Mouse (Mus musculus): ENCODE results near the gene Cse1l.

The Cse1l gene

GRCm38 (mm10) chr2:166905711-166906522 is at the start of gene Cse1l:
Cse1l (plus strand) TSS chr2:166906040.
- DNase-seq (ENCODE audit: low read depth, low spot score) = peak; percentile 96

DNA sequence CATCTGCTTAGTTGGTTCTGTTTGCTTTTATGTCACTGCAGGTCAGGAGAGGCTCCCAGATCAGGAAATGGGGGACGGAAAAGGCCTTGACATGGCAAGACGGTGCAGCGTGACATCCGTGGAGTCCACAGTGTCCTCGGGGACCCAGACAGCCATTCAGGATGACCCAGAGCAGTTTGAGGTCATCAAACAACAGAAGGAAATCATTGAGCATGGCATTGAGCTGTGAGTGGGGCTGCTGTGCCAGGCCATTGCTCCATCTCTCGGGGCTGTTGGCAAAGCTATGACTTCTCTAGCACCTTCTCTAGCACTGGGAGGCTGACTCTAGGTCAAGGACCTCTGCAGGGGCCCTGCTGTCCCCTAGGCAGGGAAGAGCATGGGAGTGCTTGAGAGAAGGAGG is 49.5 kb upstream of the Cse1l start:
- no peak for DNase-seq (ENCODE audit: low read depth, low spot score)

DNA sequence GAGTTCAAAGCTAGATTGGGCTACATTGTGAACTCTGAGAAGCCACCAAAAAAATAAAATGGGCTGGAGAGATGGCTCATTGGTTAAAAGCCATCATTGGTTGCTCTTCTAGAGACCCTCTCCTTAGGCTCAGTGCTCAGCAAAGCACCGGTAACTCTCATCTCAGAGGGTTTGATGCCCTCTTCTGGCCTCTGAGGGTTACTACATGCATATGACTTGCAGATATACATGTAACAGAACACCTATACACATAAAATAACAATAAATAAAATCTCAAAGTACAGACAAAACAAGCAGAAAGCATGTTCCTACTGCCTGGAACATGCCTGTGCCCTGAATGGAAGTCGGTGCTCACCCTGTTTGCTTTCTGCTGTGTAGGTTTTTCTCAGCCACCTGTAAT is 48.7 kb upstream of the Cse1l start:
- DNase-seq (ENCODE audit: low read depth, low spot score) = peak; percentile 32

GRCm38 (mm10) chr2:166859214-166859613 is 46.6 kb upstream of the Cse1l start:
- no peak for DNase-seq (ENCODE audit: low read depth, low spot score)

- no peak for DNase-seq (ENCODE audit: low read depth, low spot score)
Measured at GRCm38 (mm10) chr2:166862505-166862904, 43.3 kb upstream of the Cse1l start.

- DNase-seq (ENCODE audit: low read depth, low spot score) = no peak
Measured at GRCm38 (mm10) chr2:166865476-166865875, 40.4 kb upstream of the Cse1l start.

- DNase-seq (ENCODE audit: low read depth, low spot score) = no peak
Measured at GRCm38 (mm10) chr2:166870271-166870865, 35.5 kb upstream of the Cse1l start.

DNA sequence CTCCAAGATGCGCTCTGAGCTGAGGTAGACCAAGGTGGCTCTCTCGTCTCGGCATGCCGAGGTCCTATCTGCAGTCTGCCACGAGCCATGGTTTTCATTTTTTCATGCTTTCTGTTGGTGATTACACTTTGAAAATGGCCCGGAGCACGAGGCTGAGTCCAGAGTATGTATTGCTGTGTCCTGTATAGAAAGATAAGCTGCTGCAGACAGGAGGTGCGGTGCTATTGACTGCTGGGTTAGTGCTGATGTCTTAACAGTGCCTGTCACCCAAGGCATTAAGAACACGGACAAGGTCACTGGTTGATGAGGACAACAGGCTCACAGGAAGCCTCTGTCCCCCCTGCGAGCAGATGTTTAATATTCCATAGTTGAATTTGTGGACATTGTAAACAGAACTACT is 34.9 kb upstream of the Cse1l start:
- DNase-seq (ENCODE audit: low read depth, low spot score) = no peak

DNA sequence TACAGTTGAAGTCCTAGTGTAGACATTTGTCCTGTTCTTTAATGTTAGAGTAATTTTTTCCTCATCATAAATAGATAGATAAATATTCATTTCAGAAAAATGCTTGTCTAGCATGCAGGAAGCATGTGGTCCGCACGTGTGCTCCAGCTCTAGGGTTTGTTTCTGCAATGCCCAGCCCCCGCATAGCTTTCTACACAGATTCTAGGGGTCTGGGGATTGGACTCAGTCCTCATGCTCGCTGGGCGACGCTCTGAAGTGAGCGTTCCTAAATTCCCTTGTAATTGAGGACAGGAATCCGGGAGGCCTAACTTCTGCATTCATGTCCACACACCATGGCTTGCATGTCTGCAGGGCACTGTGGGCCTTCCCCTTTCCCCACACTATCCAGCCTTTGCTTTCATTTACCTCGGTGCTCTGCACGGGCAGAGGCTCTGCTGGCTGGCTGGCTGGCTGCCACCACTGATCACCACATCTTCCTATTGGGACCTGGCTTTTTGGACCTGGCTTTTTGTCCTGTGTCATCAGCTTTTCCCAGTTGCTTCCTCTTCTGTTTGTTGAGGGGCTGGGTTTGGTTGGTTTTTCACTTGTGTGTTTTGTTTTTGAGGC is 31.1 kb upstream of the Cse1l start:
- no peak for DNase-seq (ENCODE audit: low read depth, low spot score)

DNA sequence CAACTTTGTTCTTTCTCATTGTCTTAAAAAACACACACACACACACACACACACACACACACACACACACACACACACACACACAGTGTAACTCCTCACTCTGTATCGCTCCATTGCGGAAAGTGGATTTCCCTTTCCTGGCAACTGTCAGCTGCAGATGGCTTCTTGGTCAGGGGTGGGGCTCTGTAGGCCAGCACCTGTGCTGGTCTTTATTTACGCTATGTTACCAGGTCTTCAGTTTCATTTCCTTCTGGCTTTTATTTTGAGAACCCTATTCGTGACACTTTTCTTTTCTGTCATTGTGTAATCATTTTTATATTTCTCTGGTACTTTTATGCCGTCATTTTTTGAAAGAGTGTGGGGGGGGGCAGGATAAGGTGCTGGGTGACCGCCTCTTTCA is 30.3 kb upstream of the Cse1l start:
- no peak for DNase-seq (ENCODE audit: low read depth, low spot score)

DNA sequence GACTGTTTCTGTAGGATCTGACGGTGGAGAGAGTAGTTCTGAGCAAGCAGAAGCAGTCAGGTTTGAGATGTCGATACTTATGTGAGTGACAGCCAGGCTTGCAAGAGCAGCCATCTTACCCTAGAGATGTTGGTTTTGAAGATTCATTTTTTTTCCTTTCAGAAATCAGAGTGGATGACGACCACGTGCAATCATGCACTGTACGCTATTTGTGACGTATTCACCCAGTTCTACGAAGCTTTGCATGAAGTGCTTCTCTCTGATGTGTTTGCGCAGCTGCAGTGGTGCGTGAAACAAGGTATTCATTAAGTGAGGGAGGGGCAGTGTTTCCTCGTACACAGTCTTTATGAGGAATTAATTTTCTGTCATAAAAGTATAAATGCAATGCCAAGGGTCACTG is 29.5 kb upstream of the Cse1l start:
- DNase-seq (ENCODE audit: low read depth, low spot score) = no peak

- no peak for DNase-seq (ENCODE audit: low read depth, low spot score)
Measured at GRCm38 (mm10) chr2:166885066-166885465, 20.8 kb upstream of the Cse1l start.

DNA sequence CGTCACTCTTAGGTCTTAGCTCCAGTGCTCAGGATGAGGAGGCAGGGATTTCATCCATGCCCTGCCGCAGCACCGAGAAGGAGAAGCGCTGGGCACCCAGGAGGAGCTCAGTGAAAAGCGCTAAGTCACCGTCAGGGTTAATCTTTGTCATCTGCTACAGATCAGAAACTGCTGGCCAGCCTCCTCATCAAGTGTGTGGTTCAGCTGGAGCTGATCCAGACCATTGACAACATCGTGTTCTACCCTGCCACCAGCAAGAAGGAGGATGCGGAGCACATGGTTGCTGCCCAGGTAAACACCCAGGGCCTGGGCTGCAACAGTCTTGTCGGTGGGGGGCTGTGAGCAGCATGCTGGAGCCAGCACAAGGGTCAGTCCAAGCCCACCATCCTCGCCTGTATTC is 20.2 kb upstream of the Cse1l start:
- DNase-seq (ENCODE audit: low read depth, low spot score) = no peak

DNA sequence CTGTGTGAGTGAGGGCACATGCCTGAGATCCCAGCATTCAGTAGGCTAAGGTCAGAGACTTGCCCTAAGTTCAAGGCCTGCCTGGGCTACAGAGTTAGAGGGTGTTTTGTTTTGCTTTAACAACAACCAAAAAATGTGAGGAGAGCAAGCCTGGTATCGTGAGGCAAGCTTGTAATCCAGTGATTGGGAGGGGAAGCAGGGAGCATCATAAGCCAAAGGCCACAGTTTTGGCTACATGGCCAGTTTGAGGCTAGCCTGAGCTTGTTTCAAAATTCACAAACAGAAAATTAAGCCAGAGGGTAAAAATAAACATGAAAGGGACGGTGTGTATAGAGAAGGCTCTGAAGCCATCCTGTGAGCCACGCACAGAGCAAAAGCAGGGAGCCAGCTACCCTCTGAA is 19.6 kb upstream of the Cse1l start:
- DNase-seq (ENCODE audit: low read depth, low spot score) = no peak

- no peak for DNase-seq (ENCODE audit: low read depth, low spot score)
Measured at GRCm38 (mm10) chr2:166887816-166888215, 18.0 kb upstream of the Cse1l start.

GRCm38 (mm10) chr2:166891366-166891880 is 14.4 kb upstream of the Cse1l start:
- DNase-seq (ENCODE audit: low read depth, low spot score) = no peak

DNA sequence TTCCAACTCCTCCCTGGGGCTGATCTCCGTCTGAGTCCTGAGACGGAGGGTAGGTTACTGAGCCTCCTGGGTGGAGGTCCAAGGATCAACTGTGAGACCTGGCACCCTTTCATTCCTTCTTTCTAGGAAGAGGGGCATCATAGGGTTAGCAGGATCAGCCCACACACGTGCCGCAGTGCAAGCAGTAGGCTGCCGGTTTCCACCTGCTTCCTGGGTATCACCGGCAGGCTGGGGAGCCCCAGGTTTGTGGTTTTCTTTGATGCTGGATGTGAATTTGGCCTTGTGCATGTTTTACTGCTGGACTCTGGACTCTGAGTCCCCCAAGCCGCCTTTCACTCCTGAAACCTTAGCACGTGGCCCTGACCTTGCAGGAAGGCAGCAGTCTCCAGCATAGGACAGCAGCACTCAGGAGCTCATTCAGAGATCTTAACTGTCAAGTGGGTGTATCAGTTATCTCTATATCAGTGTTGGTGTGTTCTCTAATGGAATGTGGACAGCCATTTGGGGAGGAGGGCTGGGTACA is 13.6 kb upstream of the Cse1l start:
- DNase-seq (ENCODE audit: low read depth, low spot score) = no peak

GRCm38 (mm10) chr2:166893036-166893435 is 12.8 kb upstream of the Cse1l start:
- no peak for DNase-seq (ENCODE audit: low read depth, low spot score)

GRCm38 (mm10) chr2:166896368-166896767 is 9.5 kb upstream of the Cse1l start:
- DNase-seq (ENCODE audit: low read depth, low spot score) = no peak

DNA sequence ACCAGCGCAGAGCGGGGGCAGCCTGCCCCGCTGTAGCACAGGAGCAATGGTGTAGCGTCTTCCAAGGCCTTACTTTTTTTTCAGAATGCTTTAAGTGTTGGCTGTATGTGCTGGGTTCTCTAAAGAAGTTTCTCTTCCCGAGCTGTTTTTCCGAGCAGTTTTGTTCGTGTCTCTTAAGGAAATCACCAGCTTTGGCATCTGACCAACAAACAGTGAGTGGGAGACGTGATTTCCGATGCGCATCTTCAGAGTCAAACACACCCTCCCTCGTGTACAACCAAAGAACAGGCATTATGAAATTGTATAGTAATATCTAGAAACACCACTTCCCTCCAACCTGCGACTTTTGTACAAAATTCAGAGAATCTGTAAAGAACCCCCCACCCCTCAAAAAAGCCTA is 8.9 kb upstream of the Cse1l start:
- no peak for DNase-seq (ENCODE audit: low read depth, low spot score)

DNA sequence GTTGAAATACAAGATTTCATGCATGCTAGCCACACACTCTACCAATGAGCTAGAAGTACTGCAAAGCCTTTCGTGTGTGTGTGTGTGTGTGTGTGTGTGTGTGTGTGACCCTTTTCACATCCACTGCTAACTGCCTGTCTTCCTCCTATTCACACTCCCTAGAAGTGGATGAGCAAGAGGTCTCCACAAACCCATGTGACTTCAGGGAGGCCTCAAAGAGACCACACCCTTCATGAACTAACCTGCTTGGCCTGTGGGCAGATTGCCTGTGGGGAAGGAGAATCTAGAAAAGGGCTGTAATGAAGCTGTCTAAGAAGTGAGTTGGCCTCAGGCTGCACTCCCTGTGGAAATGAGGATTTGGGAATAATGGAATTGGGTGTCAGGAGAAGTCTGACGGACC is 6.7 kb upstream of the Cse1l start:
- no peak for DNase-seq (ENCODE audit: low read depth, low spot score)

DNA sequence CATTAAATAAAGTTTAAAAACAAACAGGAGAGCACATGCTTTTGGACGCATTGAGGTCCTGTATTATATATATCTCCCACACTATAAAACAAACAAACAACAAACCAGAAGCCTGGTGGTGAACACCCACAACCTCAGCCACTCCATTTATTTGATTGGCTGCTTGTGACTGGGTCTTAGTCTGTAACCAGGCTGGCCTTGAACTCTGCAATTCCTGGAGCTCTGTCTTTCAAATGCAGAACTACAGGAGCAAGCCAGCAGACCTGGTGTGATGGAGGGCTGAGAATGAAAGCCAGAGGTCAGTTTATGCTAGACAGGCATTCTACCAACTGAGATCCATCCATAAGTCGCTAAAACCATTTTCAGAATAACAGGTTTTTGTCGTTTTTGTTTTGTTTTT is 6.1 kb upstream of the Cse1l start:
- DNase-seq (ENCODE audit: low read depth, low spot score) = no peak

All from c-Kit-negative CD71-positive TER-119-positive erythroid progenitor cells, embryonic 14.5 days (primary cell).